Mouse (Mus musculus) c-Kit-negative CD71-positive TER-119-positive erythroid progenitor cells, embryonic 14.5 days (primary cell): Measurements from ENCODE around the gene Rps2.
"Not testable (repeated sequence)": the region's sequence is repeated elsewhere in the genome, so short reads cannot be mapped to it uniquely, and the experiment has no call there.

Source experiments
- DNase-seq: peaks from one replicate; pipeline ENCODE4 v3.0.0-alpha.2; 2013; ENCODE audit warnings: low read depth, low spot score

The Rps2 gene

DNA sequence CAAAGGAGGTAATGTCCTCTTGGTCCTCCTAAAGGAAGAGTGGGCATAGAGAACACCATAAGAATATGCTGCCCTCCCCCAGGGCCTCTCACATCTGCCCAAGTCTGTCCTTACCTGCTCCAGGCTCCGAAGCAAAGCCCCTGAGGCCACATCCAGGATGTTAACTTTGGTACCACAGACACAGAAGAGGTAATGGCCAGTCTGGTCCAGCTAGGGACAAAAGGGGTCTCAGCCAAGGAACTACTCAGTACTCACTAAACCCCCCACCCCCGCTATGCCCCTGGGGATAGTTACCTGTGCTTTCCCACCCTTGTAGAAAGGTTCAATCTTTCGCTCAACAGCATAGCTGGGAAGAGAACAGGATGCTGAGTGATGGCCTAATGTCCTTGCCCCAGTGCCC is 12.1 kb upstream of the Rps2 start:
- no peak for DNase-seq

DNA sequence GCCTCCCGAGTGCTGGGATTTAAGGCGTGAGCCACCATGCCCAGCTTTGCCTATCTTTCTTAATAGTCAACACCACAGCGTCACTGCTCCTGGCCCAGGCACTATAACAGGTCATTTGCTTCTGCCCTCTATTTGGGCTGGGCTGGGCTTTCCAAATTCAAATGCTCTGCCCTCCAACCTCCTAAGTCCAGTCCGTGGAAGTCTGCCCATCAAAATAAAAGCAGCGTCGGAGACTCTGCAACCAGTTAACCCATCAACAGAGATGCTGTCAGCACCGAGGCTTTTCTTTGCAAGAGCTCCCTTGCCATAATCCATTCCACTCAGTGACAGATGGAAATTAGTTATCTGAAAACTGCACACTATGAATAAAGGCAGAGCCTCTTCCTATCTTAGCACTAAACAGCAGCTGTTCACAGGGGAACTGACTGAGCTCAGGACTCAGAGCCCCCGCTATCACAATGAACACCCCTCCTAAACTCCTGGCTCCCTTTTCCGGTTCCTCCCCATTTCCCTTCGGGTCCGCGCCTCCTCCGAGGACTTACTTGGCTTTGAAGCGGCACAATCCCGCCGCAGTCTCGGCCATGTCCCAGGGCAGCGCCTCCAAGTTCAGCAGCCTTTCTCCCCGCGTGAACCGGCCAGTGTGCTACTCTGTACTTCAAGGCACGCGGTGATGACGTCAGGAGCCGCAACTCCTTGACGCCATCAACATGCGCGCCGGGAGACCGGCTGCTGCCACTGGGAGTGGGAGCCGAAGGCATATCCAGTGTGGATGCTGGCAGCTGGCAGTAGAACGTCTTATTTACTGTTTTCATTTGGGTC is 10.7 kb upstream of the Rps2 start, which contains the start of gene Tbl3:
Gene Tbl3 (minus strand): TSS at position 679 of the 819 bp plus-strand sequence.
- DNase-seq, result peak; percentile 86

DNA sequence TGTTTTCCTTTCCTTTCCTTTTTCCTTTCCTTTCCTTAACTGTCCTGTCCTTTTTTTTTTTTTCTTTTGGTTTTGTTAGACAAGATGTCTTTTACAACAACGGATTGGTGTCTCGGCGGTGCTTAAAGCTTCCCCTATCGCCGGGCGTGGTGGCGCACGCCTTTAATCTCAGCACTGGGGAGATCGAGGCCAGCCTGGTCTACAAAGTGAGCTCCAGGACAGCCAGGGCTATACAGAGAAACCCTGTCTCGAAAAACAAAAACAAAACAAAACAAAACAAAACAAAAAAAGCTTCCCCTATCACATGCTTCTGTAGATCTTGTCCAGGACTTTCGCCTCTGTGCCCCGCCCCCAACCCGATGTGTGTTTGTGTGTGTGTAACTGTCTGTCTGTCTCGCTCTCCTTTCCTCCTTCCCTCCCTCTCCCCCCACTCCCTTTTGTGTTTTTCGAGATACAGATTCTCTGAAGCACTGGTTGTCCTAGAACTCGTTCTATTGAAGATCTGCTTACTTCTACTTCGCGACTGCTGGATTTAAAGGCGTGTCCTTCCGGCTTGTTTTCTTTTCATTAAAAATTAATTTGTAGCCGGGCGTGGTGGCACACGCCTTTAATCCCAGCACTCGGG is 10.0 kb upstream of the Rps2 start:
- DNase-seq, result no peak

GRCm38 (mm10) chr17:24708646-24709045 is 9.3 kb upstream of the Rps2 start:
- peak; percentile 41 for DNase-seq

DNA sequence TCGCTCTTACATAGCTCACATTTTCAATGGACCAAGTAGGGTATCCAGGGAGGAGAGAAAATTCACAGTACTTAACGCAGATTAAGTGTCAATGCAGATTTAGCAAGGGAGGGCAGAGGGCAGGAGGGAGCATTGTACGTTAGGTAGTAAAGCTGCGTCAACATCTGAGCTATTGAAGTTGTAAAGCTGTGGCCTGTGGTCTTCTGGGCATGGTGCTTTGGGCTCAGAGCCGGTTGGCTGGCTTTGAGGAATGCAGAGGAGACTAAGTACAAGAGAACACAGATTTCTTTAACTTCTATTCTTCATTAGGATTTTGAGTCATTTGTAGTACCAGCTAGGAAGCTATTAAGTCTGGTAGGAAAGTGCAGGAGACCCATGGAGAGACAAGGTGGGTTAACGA is 2.4 kb upstream of the Rps2 start:
- DNase-seq, result no peak

DNA sequence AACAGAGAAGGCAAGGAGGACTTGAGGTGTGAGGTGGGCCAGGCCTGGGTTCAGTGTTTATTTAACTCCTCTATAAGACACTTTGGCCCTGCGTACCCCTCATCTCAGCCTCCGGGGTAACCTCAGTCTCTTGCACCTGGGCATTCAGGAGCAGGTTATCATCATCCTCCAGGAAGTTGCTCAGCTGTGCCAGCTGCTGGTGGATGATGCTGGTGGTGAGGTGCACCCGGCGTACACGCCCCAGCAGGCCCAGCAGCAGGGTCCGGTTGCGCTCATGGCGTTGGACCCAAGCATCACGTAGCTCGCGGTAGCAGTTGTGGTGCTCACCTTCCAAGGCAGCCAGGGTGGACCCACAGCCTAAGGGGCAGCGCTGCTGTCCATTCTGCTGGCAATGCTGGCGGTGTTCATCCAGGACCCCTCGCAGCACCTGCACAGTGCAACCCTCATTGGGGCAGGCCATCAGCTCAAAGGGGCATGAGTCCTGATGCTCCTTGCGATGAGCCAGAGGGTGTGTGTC is 1.7 kb upstream of the Rps2 start:
- no peak for DNase-seq

DNA sequence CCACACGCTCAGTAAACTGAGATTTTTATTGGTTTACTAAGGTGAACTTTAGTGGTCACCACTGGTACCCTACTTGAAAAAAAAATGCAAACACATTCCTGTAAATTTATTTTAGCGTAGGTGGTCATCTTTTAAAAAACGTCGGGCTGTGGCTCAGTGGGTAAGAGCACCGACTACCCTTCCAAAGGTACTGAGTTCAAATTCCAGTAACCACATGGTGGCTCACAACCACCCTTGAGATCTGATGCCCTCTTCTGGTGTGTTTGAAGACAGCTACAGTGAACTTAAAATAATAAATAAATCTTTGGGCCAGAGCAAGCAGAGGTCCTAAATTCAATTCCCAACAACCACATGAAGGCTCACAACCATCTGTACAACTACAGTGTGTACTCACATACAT is 1.0 kb downstream of the Rps2 start:
- not testable (repeated sequence) for DNase-seq

- peak; percentile 94 for DNase-seq
Observed at GRCm38 (mm10) chr17:24719494-24720222, 1.7 kb downstream of the Rps2 start.

DNA sequence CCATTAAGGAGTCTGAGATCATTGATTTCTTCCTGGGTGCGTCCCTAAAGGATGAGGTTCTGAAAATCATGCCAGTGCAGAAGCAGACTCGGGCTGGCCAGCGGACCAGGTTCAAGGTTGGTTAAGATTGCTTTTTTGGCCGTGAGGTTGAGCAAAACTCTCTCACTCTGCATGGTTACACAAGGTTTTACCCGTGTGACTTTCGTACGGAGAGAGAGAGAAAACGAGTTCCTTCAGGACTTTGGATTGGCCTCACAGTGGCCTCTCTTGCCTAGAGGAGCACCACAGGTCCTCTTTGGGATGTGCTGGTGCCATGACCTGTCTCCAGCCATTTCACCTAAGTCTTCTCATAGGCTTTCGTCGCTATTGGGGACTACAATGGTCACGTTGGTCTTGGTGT is 2.7 kb downstream of the Rps2 start:
- DNase-seq, result not testable (repeated sequence)

DNA sequence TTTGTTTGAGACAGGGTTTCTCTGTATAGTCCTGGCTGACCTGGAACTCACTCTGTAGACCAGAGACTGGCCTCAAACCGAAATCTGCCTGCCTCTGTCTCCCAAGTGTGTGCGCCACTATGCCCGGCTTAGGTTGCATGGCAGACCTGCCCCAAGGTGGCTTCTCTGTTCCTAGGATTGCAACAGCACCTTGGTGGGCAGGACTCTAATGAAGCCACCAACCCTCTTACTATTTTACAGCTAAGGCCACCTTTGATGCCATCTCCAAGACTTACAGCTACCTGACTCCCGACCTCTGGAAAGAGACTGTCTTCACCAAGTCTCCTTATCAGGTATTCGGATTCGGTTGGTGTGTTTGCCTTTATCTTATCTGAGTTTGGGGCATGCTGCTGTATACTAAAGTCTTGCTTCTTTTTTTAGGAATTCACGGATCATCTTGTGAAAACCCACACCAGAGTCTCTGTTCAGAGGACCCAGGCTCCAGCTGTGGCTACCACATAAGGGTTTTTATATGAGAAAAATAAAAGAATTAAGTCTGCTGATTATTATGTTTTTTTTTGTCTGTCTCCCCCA is 3.6 kb downstream of the Rps2 start:
- not testable (repeated sequence) for DNase-seq

- DNase-seq, result no peak
Observed at GRCm38 (mm10) chr17:24722220-24722924, 4.5 kb downstream of the Rps2 start.

GRCm38 (mm10) chr17:24723122-24723880 is 5.4 kb downstream of the Rps2 start:
- DNase-seq, result no peak

- DNase-seq, result peak; percentile 48
Observed at GRCm38 (mm10) chr17:24723881-24724180, 5.9 kb downstream of the Rps2 start.

DNA sequence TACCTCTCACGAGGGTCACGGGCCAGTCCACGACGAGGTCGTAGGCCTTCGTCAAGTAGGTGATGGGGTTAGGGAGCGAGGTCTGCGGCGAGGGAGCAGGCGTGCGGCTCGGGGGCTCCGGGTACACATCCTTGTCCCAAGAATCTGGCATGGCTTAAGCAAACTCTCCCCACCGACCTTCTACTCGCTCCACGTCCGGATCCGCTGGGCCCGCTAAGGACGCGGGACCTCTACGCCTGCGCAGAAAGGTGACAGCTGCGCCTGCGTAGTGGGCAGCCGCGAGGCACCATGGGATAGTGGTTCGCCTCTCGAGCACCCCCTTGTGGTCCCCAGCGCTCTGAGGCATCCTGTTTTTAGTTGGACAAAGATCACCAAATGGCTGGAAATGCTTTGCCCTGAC is 6.3 kb downstream of the Rps2 start, which contains the start of gene Ndufb10:
Gene Ndufb10 (minus strand): TSS at position 295 of the 400 bp plus-strand sequence.
- DNase-seq, result peak; percentile 92

GRCm38 (mm10) chr17:24725637-24726390 is 7.9 kb downstream of the Rps2 start:
- DNase-seq, result no peak

GRCm38 (mm10) chr17:24727618-24728017 is 9.7 kb downstream of the Rps2 start, which contains the start of gene Rpl3l:
Rpl3l (plus strand) TSS chr17:24727820.
- no peak for DNase-seq

DNA sequence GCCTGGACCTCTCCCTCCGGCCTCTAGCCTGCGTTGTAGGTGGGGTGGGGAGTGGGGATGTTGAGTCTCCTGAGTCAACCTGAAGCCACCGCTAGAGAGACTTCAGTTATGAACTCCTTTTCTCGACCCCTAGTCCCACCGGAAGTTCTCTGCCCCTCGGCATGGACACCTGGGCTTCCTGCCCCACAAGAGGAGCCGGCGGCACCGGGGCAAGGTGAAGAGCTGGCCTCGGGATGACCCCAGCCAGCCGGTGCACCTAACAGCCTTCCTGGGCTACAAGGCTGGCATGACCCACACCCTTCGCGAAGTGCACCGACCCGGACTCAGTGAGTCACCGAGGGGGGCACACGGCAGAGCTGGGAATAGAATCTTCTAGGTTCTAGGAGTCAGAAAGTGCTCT is 10.3 kb downstream of the Rps2 start:
- no peak for DNase-seq

DNA sequence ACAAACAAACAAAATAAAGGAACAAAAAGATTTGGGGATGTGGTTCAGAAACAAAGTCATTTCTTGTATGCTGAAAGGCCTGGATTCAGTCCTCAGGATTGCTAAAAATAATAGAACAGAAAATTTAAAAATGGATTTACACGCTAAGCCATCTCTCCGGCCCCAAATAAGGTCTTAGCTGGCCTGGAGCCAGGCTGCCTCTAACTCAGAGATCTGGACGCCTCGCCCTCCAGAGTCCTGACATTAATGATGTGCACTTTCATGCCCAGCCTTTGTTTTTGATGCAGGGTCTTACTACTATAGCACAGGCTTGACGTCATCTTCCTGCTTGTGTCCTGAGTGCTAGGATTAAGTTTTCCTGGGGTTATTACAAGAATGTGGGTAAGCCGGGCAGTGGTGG is 11.2 kb downstream of the Rps2 start:
- no peak for DNase-seq

- DNase-seq, result no peak
Observed at GRCm38 (mm10) chr17:24730787-24731186, 12.9 kb downstream of the Rps2 start.
